Mouse (Mus musculus): Measurements from ENCODE around the gene Vasn.
"Not testable (repeated sequence)": the region's sequence is repeated elsewhere in the genome, so short reads cannot be mapped to it uniquely, and the experiment has no call there.

GRCm38 (mm10) chr16:4680922-4681455 is 41.2 kb downstream of the Vasn start:
- TF ChIP-seq CTCF (IDR thresholded peaks at IDR 0.05; ENCODE audit: borderline replicate concordance, insufficient read depth, low read depth, low read length); POLR2A (IDR thresholded peaks at IDR 0.05; ENCODE audit: borderline replicate concordance, insufficient read depth, low read length): not testable (repeated sequence)
